Mouse (Mus musculus) spleen, adult 2 months (tissue): ENCODE data around the gene Rab11fip2.

ENCODE experiments used
- CTCF ChIP-seq: fragments of 200-500 bp; IDR thresholded peaks from 2 replicates; pipeline ENCODE4 v1.5.1; 2011; ENCODE audit warnings: mild to moderate bottlenecking, inconsistent platforms; ENCODE audit not compliant: insufficient read depth, insufficient read length, insufficient replicate concordance; ENCODE audit errors: extremely low read depth
- POLR2A ChIP-seq: fragments of 200-500 bp; IDR thresholded peaks from 2 replicates; pipeline ENCODE4 v1.6.1; 2011; ENCODE audit warnings: low read depth, low read length, inconsistent platforms

- no peak for TF ChIP-seq CTCF
- TF ChIP-seq POLR2A = no peak
Observed at GRCm38 (mm10) chr19:59949731-59950130, 6.3 kb upstream of the Rab11fip2 start.
